Mouse (Mus musculus) hindbrain, embryonic 15.5 days (tissue): ENCODE measurements around the gene Myo1d. TPM values are rescaled to one million over a fixed set of nuclear protein-coding genes. Genes with fewer than 3 reads are reported as not detected.

ENCODE experiments used
- ATAC-seq: fragments of 200-750 bp; cut with Nextera tagmentation; 2 replicates; pipeline ENCODE4 v1.8.0; 2017; ENCODE audit warnings: low read depth, moderate number of reproducible peaks, moderate TSS enrichment; ENCODE audit not compliant: low FRiP score
- H3K27ac ChIP-seq: fragments of 300-500 bp; sonication (generic); replicated peaks from 2 replicates; pipeline ENCODE4 v1.5.1; 2015; ENCODE audit warnings: mild to moderate bottlenecking, inconsistent platforms
- H3K27me3 ChIP-seq: fragments of 300-500 bp; sonication (generic); 2 replicates; pipeline ENCODE4 v1.6.1; 2015; ENCODE audit warnings: control low read depth, inconsistent platforms
- H3K36me3 ChIP-seq: fragments of 300-500 bp; sonication (generic); 2 replicates; pipeline ENCODE4 v1.6.1; 2015; ENCODE audit warnings: control low read depth, inconsistent platforms
- H3K4me1 ChIP-seq: fragments of 300-500 bp; sonication (generic); replicated peaks from 2 replicates; pipeline ENCODE4 v1.6.1; 2015; ENCODE audit warnings: control low read depth, inconsistent platforms
- H3K4me2 ChIP-seq: fragments of 300-500 bp; sonication (generic); 2 replicates; pipeline ENCODE4 v1.6.1; 2015; ENCODE audit warnings: moderate library complexity, mild to moderate bottlenecking, inconsistent platforms
- H3K4me3 ChIP-seq: fragments of 300-500 bp; sonication (generic); 2 replicates; pipeline ENCODE4 v1.5.1; 2015; ENCODE audit warnings: mild to moderate bottlenecking, inconsistent platforms
- H3K9ac ChIP-seq: fragments of 300-500 bp; sonication (generic); 2 replicates; pipeline ENCODE4 v1.6.1; 2015; ENCODE audit warnings: inconsistent platforms
- H3K9me3 ChIP-seq: fragments of 300-500 bp; sonication (generic); 2 replicates; pipeline ENCODE4 v1.6.1; 2016; ENCODE audit warnings: control low read depth, inconsistent platforms
- WGBS: fragments of 180-500 bp; shearing (Covaris S2); methylation state at CpG from one replicate; pipeline ENCODE4 v1.1.7; 2015; 5-methylcytosine and 5-hydroxymethylcytosine counted together
- polyA plus RNA-seq: library from polyadenylated mRNA; unstranded; fragments of >200 nt; fragmentation: Nextera tagmentation; extraction: Ambion mirVana; gene quantifications from 2 replicates; pipeline ENCODE4 v1.2.1, GENCODE M21; 2015

The Myo1d gene
- polyA plus RNA-seq, 1 experiment from 2014 or later, result 2.6 TPM

- H3K9me3 ChIP-seq, result no peaks in the 10 kb centered on the region
- WGBS, result 43% methylated on average over 3 of the region's 3 CpGs
- no peaks in the 10 kb centered on the region for H3K27me3 ChIP-seq
- H3K4me2 ChIP-seq, result no peak overlapping the region
- no peak overlapping the region for H3K4me3 ChIP-seq
- H3K36me3 ChIP-seq, result no peaks in the 10 kb centered on the region
- H3K9ac ChIP-seq, result no peak overlapping the region
- no peak for ATAC-seq
- H3K4me1 ChIP-seq, result no peaks in the 10 kb centered on the region
- H3K27ac ChIP-seq, result no peak overlapping the region
Measured at GRCm38 (mm10) chr11:80799979-80800378, 20.2 kb upstream of the Myo1d start.

GRCm38 (mm10) chr11:80795431-80795830, 15.6 kb upstream of the Myo1d start:
- Histone ChIP-seq H3K9ac (no peak overlapping the region), H3K4me3 (no peak overlapping the region), H3K9me3 (no peaks in the 10 kb centered on the region), H3K27me3 (no peaks in the 10 kb centered on the region), H3K4me1 (no peaks in the 10 kb centered on the region), H3K27ac (no peak overlapping the region), H3K4me2 (no peak overlapping the region), H3K36me3 (no peaks in the 10 kb centered on the region)
- no peak for ATAC-seq
- 79% methylated on average over 8 of the region's 8 CpGs for WGBS

GRCm38 (mm10) chr11:80794290-80794689, 14.5 kb upstream of the Myo1d start:
- ATAC-seq, result no peak
- no peak overlapping the region for H3K4me3 ChIP-seq
- 91% methylated on average over 4 of the region's 4 CpGs for WGBS
- H3K4me1 ChIP-seq, result no peaks in the 10 kb centered on the region
- no peak overlapping the region for H3K9ac ChIP-seq
- H3K27ac ChIP-seq, result no peak overlapping the region
- no peaks in the 10 kb centered on the region for H3K27me3 ChIP-seq
- H3K9me3 ChIP-seq, result no peaks in the 10 kb centered on the region
- no peaks in the 10 kb centered on the region for H3K36me3 ChIP-seq
- H3K4me2 ChIP-seq, result no peak overlapping the region

GRCm38 (mm10) chr11:80793386-80793785, 13.6 kb upstream of the Myo1d start:
- no peaks in the 10 kb centered on the region for H3K36me3 ChIP-seq
- no peak for ATAC-seq
- H3K9me3 ChIP-seq, result no peaks in the 10 kb centered on the region
- H3K4me1 ChIP-seq, result no peaks in the 10 kb centered on the region
- no peak overlapping the region for H3K27ac ChIP-seq
- no peak overlapping the region for H3K4me3 ChIP-seq
- no peak overlapping the region for H3K4me2 ChIP-seq
- no peak overlapping the region for H3K9ac ChIP-seq
- H3K27me3 ChIP-seq, result no peaks in the 10 kb centered on the region
- 83% methylated on average over 4 of the region's 4 CpGs for WGBS

- H3K4me1 ChIP-seq, result no peaks in the 10 kb centered on the region
- no peak overlapping the region for H3K4me2 ChIP-seq
- no peaks in the 10 kb centered on the region for H3K9me3 ChIP-seq
- H3K27me3 ChIP-seq, result no peaks in the 10 kb centered on the region
- H3K27ac ChIP-seq, result no peak overlapping the region
- H3K36me3 ChIP-seq, result no peaks in the 10 kb centered on the region
- no peak overlapping the region for H3K9ac ChIP-seq
- H3K4me3 ChIP-seq, result no peak overlapping the region
- 71% methylated on average over 3 of the region's 3 CpGs for WGBS
- ATAC-seq, result no peak
Measured at GRCm38 (mm10) chr11:80791677-80792432, 12.0 kb upstream of the Myo1d start.

GRCm38 (mm10) chr11:80790413-80790812, 10.6 kb upstream of the Myo1d start:
- H3K9me3 ChIP-seq, result no peaks in the 10 kb centered on the region
- no peaks in the 10 kb centered on the region for H3K4me1 ChIP-seq
- 70% methylated on average over 3 of the region's 3 CpGs for WGBS
- no peak for ATAC-seq
- H3K4me2 ChIP-seq, result no peak overlapping the region
- H3K9ac ChIP-seq, result no peak overlapping the region
- H3K27me3 ChIP-seq, result no peaks in the 10 kb centered on the region
- H3K36me3 ChIP-seq, result no peaks in the 10 kb centered on the region
- no peak overlapping the region for H3K27ac ChIP-seq
- H3K4me3 ChIP-seq, result no peak overlapping the region

- Histone ChIP-seq H3K4me1 (no peaks in the 10 kb centered on the region), H3K4me3 (no peak overlapping the region), H3K27me3 (no peaks in the 10 kb centered on the region), H3K9me3 (no peaks in the 10 kb centered on the region), H3K27ac (no peak overlapping the region), H3K36me3 (no peaks in the 10 kb centered on the region), H3K4me2 (no peak overlapping the region), H3K9ac (no peak overlapping the region)
- no peak for ATAC-seq
- 56% methylated on average over 7 of the region's 7 CpGs for WGBS
Measured at GRCm38 (mm10) chr11:80789647-80790240, 9.9 kb upstream of the Myo1d start.

- Histone ChIP-seq H3K27ac (no peak overlapping the region), H3K4me2 (no peak overlapping the region), H3K9ac (no peak overlapping the region), H3K4me1 (no peaks in the 10 kb centered on the region), H3K36me3 (no peaks in the 10 kb centered on the region), H3K27me3 (no peaks in the 10 kb centered on the region), H3K4me3 (no peak overlapping the region), H3K9me3 (no peaks in the 10 kb centered on the region)
- WGBS, result 88% methylated on average over 5 of the region's 5 CpGs
- no peak for ATAC-seq
Measured at GRCm38 (mm10) chr11:80785672-80786071, 5.8 kb upstream of the Myo1d start.

GRCm38 (mm10) chr11:80784294-80784743, 4.5 kb upstream of the Myo1d start:
- H3K9ac ChIP-seq, result no peak overlapping the region
- no peak overlapping the region for H3K4me3 ChIP-seq
- H3K4me2 ChIP-seq, result no peak overlapping the region
- H3K9me3 ChIP-seq, result no peaks in the 10 kb centered on the region
- no peak overlapping the region for H3K27ac ChIP-seq
- 57% methylated on average over 3 of the region's 3 CpGs for WGBS
- H3K4me1 ChIP-seq, result peaks cover 2% of the 10 kb centered on the region
- H3K36me3 ChIP-seq, result no peaks in the 10 kb centered on the region
- H3K27me3 ChIP-seq, result no peaks in the 10 kb centered on the region
- no peak for ATAC-seq

- H3K36me3 ChIP-seq, result no peaks in the 10 kb centered on the region
- no peak overlapping the region for H3K4me3 ChIP-seq
- H3K4me2 ChIP-seq, result no peak overlapping the region
- H3K4me1 ChIP-seq, result peaks cover 9% of the 10 kb centered on the region
- H3K27ac ChIP-seq, result no peak overlapping the region
- WGBS, result 84% methylated on average over 7 of the region's 7 CpGs
- no peaks in the 10 kb centered on the region for H3K9me3 ChIP-seq
- H3K9ac ChIP-seq, result no peak overlapping the region
- H3K27me3 ChIP-seq, result no peaks in the 10 kb centered on the region
- no peak for ATAC-seq
Measured at GRCm38 (mm10) chr11:80783460-80783859, 3.6 kb upstream of the Myo1d start.

- no peak overlapping the region for H3K9ac ChIP-seq
- no peak overlapping the region for H3K4me2 ChIP-seq
- 95% methylated on average over 2 of the region's 2 CpGs for WGBS
- no peak overlapping the region for H3K27ac ChIP-seq
- no peaks in the 10 kb centered on the region for H3K27me3 ChIP-seq
- no peak overlapping the region for H3K4me3 ChIP-seq
- H3K9me3 ChIP-seq, result no peaks in the 10 kb centered on the region
- H3K36me3 ChIP-seq, result no peaks in the 10 kb centered on the region
- H3K4me1 ChIP-seq, result peaks cover 12% of the 10 kb centered on the region
- ATAC-seq, result no peak
Measured at GRCm38 (mm10) chr11:80781535-80781934, 1.7 kb upstream of the Myo1d start.

- Histone ChIP-seq H3K27me3 (no peaks in the 10 kb centered on the region), H3K4me2 (peak overlapping the region; percentile 95), H3K4me3 (peak overlapping the region; percentile 75), H3K9ac (peak overlapping the region; percentile 59), H3K9me3 (no peaks in the 10 kb centered on the region), H3K4me1 (peaks cover 12% of the 10 kb centered on the region), H3K36me3 (no peaks in the 10 kb centered on the region), H3K27ac (peak overlapping the region; percentile 63; the same call in 1 of the 2 replicates)
- 2% methylated on average over 18 of the region's 18 CpGs for WGBS
- no peak for ATAC-seq
Measured at GRCm38 (mm10) chr11:80778916-80779526, 804 bp downstream of the Myo1d start.
